Mouse (Mus musculus): Measurements from ENCODE around the gene Gramd4.

- TF ChIP-seq CTCF (IDR thresholded peaks at IDR 0.05; ENCODE audit: low read depth, low read length) = no peak
- TF ChIP-seq TAL1 (conservative IDR thresholded peaks at IDR 0.05; ENCODE audit: low read depth, low read length) = no peak
- TF ChIP-seq POLR2AphosphoS5 (IDR thresholded peaks at IDR 0.05; ENCODE audit: insufficient replicate concordance, low read depth, low read length) = no peak
- TF ChIP-seq GATA1 (IDR thresholded peaks at IDR 0.05; ENCODE audit: borderline replicate concordance, low read length) = no peak
These were observed 126.6 kb downstream of the Gramd4 start for GRCm38 (mm10) chr15:86184071-86184470.

All from G1E (cell line).